Mouse (Mus musculus) C2C12 (cell line): Measurements from ENCODE around the gene Elp5. TPM values are rescaled to one million over a fixed set of nuclear protein-coding genes. Genes with fewer than 3 reads are reported as not detected.

Source experiments
- H3K27me3 ChIP-seq: one replicate; pipeline ENCODE4 v1.6.1; 2011; ENCODE audit not compliant: control insufficient read depth, insufficient read depth, insufficient read length
- H3K36me3 ChIP-seq: one replicate; pipeline ENCODE4 v1.6.1; 2011; ENCODE audit not compliant: control insufficient read depth, insufficient read depth
- H3K4me3 ChIP-seq: one replicate; pipeline ENCODE4 v1.5.1; 2011; ENCODE audit warnings: mild to moderate bottlenecking, control low read depth; ENCODE audit not compliant: poor library complexity, insufficient read depth, severe bottlenecking
- H3K79me2 ChIP-seq: one replicate; pipeline ENCODE4 v1.6.1; 2011; ENCODE audit not compliant: control insufficient read depth, insufficient read depth
- H3K79me3 ChIP-seq: one replicate; pipeline ENCODE4 v1.6.1; 2011; ENCODE audit warnings: low read depth, control low read depth
- H3ac ChIP-seq: one replicate; pipeline ENCODE3; 2011; ENCODE audit warnings: low read depth; ENCODE audit not compliant: control insufficient read depth, insufficient read length
- CEBPB ChIP-seq: IDR thresholded peaks from one replicate; pipeline ENCODE4 v1.6.1; 2011; ENCODE audit warnings: low read depth, mild to moderate bottlenecking, control low read depth, moderate library complexity
- CTCF ChIP-seq: IDR thresholded peaks from one replicate; pipeline ENCODE4 v1.5.1; 2011; ENCODE audit not compliant: control insufficient read depth, insufficient read depth, insufficient read length
- FOSL1 ChIP-seq: IDR thresholded peaks from one replicate; pipeline ENCODE4 v1.8.0; 2011; ENCODE audit warnings: mild to moderate bottlenecking, low read length; ENCODE audit not compliant: poor library complexity, insufficient read depth, severe bottlenecking
- MAX ChIP-seq: IDR thresholded peaks from one replicate; pipeline ENCODE4 v1.6.1; 2011; ENCODE audit warnings: mild to moderate bottlenecking, control low read depth
- MYOD1 ChIP-seq: IDR thresholded peaks from one replicate; pipeline ENCODE4 v1.6.1; 2011; ENCODE audit warnings: low read depth; ENCODE audit not compliant: control insufficient read depth, insufficient read length
- MYOG ChIP-seq: IDR thresholded peaks from one replicate; pipeline ENCODE4 v1.6.1; 2011; ENCODE audit not compliant: control insufficient read depth, insufficient read length; ENCODE audit errors: extremely low read depth
- USF1 ChIP-seq: IDR thresholded peaks from one replicate; pipeline ENCODE4 v1.6.1; 2011; ENCODE audit warnings: low read depth, mild to moderate bottlenecking, control low read depth, moderate library complexity
- polyA plus RNA-seq: library from polyadenylated mRNA; unstranded; fragments of >200 nt; fragmentation: generic; extraction: Trizol; gene quantifications from one replicate; pipeline ENCODE4 v1.2.1, GENCODE M21; 2012; ENCODE audit warnings: missing spikeins

Elp5 gene
- polyA plus RNA-seq, 1 experiment = 111 TPM

GRCm38 (mm10) chr11:70013408-70013807 lies 31.1 kb upstream of the Elp5 start:
- peaks cover 16% of the 10 kb centered on the region for H3K79me2 ChIP-seq
- no peak overlapping the region for H3K4me3 ChIP-seq
- no peak overlapping the region for H3ac ChIP-seq
- peaks cover 56% of the 10 kb centered on the region for H3K36me3 ChIP-seq
- TF ChIP-seq CEBPB = no peak
- H3K27me3 ChIP-seq = no peaks in the 10 kb centered on the region
- peaks cover 2% of the 10 kb centered on the region for H3K79me3 ChIP-seq

GRCm38 (mm10) chr11:70012931-70013330 lies 30.6 kb upstream of the Elp5 start:
- H3K27me3 ChIP-seq = no peaks in the 10 kb centered on the region
- H3K79me2 ChIP-seq = peaks cover 15% of the 10 kb centered on the region
- no peak overlapping the region for H3ac ChIP-seq
- H3K79me3 ChIP-seq = peaks cover 2% of the 10 kb centered on the region
- TF ChIP-seq CTCF = no peak
- TF ChIP-seq MAX = no peak
- no peak for TF ChIP-seq CEBPB
- TF ChIP-seq USF1 = no peak
- H3K36me3 ChIP-seq = peaks cover 61% of the 10 kb centered on the region
- H3K4me3 ChIP-seq = no peak overlapping the region

- Histone ChIP-seq H3K79me3 (peaks cover 2% of the 10 kb centered on the region), H3ac (no peak overlapping the region), H3K4me3 (no peak overlapping the region), H3K27me3 (no peaks in the 10 kb centered on the region), H3K79me2 (peaks cover 15% of the 10 kb centered on the region), H3K36me3 (peaks cover 79% of the 10 kb centered on the region)
- TF ChIP-seq CEBPB (no peak), CTCF (no peak)
Observed at GRCm38 (mm10) chr11:70010961-70011360, 28.6 kb upstream of the Elp5 start.

- H3K79me2 ChIP-seq = peaks cover 15% of the 10 kb centered on the region
- no peak overlapping the region for H3K4me3 ChIP-seq
- no peaks in the 10 kb centered on the region for H3K27me3 ChIP-seq
- peaks cover 2% of the 10 kb centered on the region for H3K79me3 ChIP-seq
- TF ChIP-seq MYOD1 = no peak
- no peak for TF ChIP-seq CEBPB
- no peak for TF ChIP-seq MYOG
- TF ChIP-seq FOSL1 = no peak
- no peak for TF ChIP-seq CTCF
- TF ChIP-seq MAX = no peak
- TF ChIP-seq USF1 = no peak
- H3ac ChIP-seq = no peak overlapping the region
- peaks cover 81% of the 10 kb centered on the region for H3K36me3 ChIP-seq
Observed at GRCm38 (mm10) chr11:70010548-70010947, 28.2 kb upstream of the Elp5 start.

GRCm38 (mm10) chr11:70010033-70010432 lies 27.7 kb upstream of the Elp5 start:
- H3ac ChIP-seq = no peak overlapping the region
- no peaks in the 10 kb centered on the region for H3K27me3 ChIP-seq
- H3K4me3 ChIP-seq = no peak overlapping the region
- H3K36me3 ChIP-seq = peaks cover 85% of the 10 kb centered on the region
- H3K79me2 ChIP-seq = peaks cover 19% of the 10 kb centered on the region
- peaks cover 2% of the 10 kb centered on the region for H3K79me3 ChIP-seq
- TF ChIP-seq MAX (no peak), MYOG (no peak), CEBPB (no peak), USF1 (no peak), FOSL1 (no peak), MYOD1 (no peak), CTCF (no peak)

- no peak overlapping the region for H3K4me3 ChIP-seq
- peaks cover 52% of the 10 kb centered on the region for H3K36me3 ChIP-seq
- no peak overlapping the region for H3ac ChIP-seq
- H3K79me2 ChIP-seq = peaks cover 49% of the 10 kb centered on the region
- H3K27me3 ChIP-seq = no peaks in the 10 kb centered on the region
- peaks cover 38% of the 10 kb centered on the region for H3K79me3 ChIP-seq
- peak; percentile 48 for TF ChIP-seq CTCF
- TF ChIP-seq MYOG = no peak
Observed at GRCm38 (mm10) chr11:70005521-70005920, 23.2 kb upstream of the Elp5 start.
